Comparison of ENCODE assay signal across 25 mouse cellular contexts in genomic region chr15:80693492-80693891, GRCm38 (mm10). TPM values are rescaled to one million over a fixed set of nuclear protein-coding genes. Genes with fewer than 3 reads are reported as not detected.
DNase-seq lines count a peak whose midpoint lies in the region; ATAC-seq lines count a peak whose summit lies in the region.
"Had no signal": no experiment of that assay in that cellular context is flagged by ENCODE, and none has a peak within 500 bp of the region (broad histone marks: within the 10 kb centered on the region; RNA-seq: fewer than 3 reads in every experiment).

No protein-coding gene starts in this region.

- H3K4me2 ChIP-seq in forebrain, embryonic 12.5 days, result no peak overlapping the region
- H3K4me2 ChIP-seq in limb, embryonic 11.5 days (ENCODE audit: low read depth, severe bottlenecking), result no peak overlapping the region
- H3K4me2 ChIP-seq in hindbrain, embryonic 15.5 days, result no peak overlapping the region
- H3K4me2 ChIP-seq in midbrain, embryonic 16.5 days (ENCODE audit: low read length), result no peak overlapping the region
- H3K4me2 ChIP-seq: kidney, embryonic 15.5 days; liver, embryonic 11.5 days had no signal

- H3K27ac ChIP-seq in forebrain, embryonic 10.5 days, result peak overlapping the region; percentile 58; the same call in 1 of the 2 replicates
- no peak overlapping the region for H3K27ac ChIP-seq in forebrain, embryonic 12.5 days
- H3K27ac ChIP-seq in limb, embryonic 11.5 days (replicated peaks; ENCODE audit: low read depth, low read length), result no peak overlapping the region
- H3K27ac ChIP-seq in limb, embryonic 10.5 days, result no peak overlapping the region
- peak overlapping the region; percentile 6 for H3K27ac ChIP-seq in hindbrain, embryonic 15.5 days (replicated peaks)
- peak overlapping the region; percentile 71 for H3K27ac ChIP-seq in midbrain, embryonic 16.5 days (ENCODE audit: low read length)
- H3K27ac ChIP-seq: intestine, embryonic 15.5 days; kidney, embryonic 15.5 days; stomach, postnatal 0 days had no signal

- no peak overlapping the region; the same call in 1 of the 2 replicates for H3K9ac ChIP-seq in forebrain, embryonic 12.5 days
- no peak overlapping the region for H3K9ac ChIP-seq in limb, embryonic 11.5 days (ENCODE audit: low read length)
- no peak overlapping the region for H3K9ac ChIP-seq in hindbrain, embryonic 15.5 days
- no peak overlapping the region for H3K9ac ChIP-seq in midbrain, embryonic 16.5 days (ENCODE audit: low read depth, low read length)
- H3K9ac ChIP-seq: intestine, embryonic 15.5 days; kidney, embryonic 15.5 days had no signal

- no peak for ATAC-seq in forebrain, embryonic 12.5 days (ENCODE audit: low FRiP score)
- no peak for ATAC-seq in limb, embryonic 11.5 days (ENCODE audit: insufficient number of reproducible peaks, low FRiP score, low TSS enrichment, low read depth)
- peak; percentile 43; the same call in 1 of the 2 replicates for ATAC-seq in hindbrain, embryonic 15.5 days (ENCODE audit: low FRiP score, low read depth)
- ATAC-seq in midbrain, embryonic 16.5 days, result 0 out of 2 replicates have a peak, but pooled peaks have one; percentile 27
- ATAC-seq in megakaryocyte-erythroid progenitor cell, adult 5-6 weeks (replicated peaks; ENCODE audit: low FRiP score, low TSS enrichment, poor library complexity, severe bottlenecking), result no peak
- ATAC-seq: activated CD4-positive, CD25-positive, alpha-beta regulatory T cell, adult 4 months; CD4-positive, CD25-positive, alpha-beta regulatory T cell, adult 4 months; intestine, embryonic 15.5 days had no signal

- no peaks in the 10 kb centered on the region for H3K9me3 ChIP-seq in forebrain, embryonic 10.5 days
- no peaks in the 10 kb centered on the region for H3K9me3 ChIP-seq in forebrain, embryonic 12.5 days
- no peaks in the 10 kb centered on the region for H3K9me3 ChIP-seq in limb, embryonic 11.5 days (ENCODE audit: control insufficient read depth, low read length)
- H3K9me3 ChIP-seq in limb, embryonic 10.5 days (replicated peaks), result no peaks in the 10 kb centered on the region
- no peaks in the 10 kb centered on the region for H3K9me3 ChIP-seq in hindbrain, embryonic 15.5 days
- H3K9me3 ChIP-seq in midbrain, embryonic 16.5 days (replicated peaks; ENCODE audit: control insufficient read depth, low read length, poor library complexity, severe bottlenecking), result no peaks in the 10 kb centered on the region
- H3K9me3 ChIP-seq: intestine, embryonic 15.5 days; kidney, embryonic 15.5 days had no signal

- 0 out of 2 replicates have a peak, but pooled peaks cover 8% of the 10 kb centered on the region for H3K27me3 ChIP-seq in forebrain, embryonic 10.5 days (ENCODE audit: poor library complexity, severe bottlenecking)
- peaks cover 29% of the 10 kb centered on the region for H3K27me3 ChIP-seq in forebrain, embryonic 12.5 days
- H3K27me3 ChIP-seq in limb, embryonic 11.5 days (ENCODE audit: control insufficient read depth, insufficient read depth, low read length), result no peaks in the 10 kb centered on the region
- peaks cover 24% of the 10 kb centered on the region for H3K27me3 ChIP-seq in limb, embryonic 10.5 days (ENCODE audit: low read depth, poor library complexity, severe bottlenecking)
- H3K27me3 ChIP-seq in hindbrain, embryonic 15.5 days, result no peaks in the 10 kb centered on the region
- H3K27me3 ChIP-seq in midbrain, embryonic 16.5 days (ENCODE audit: control insufficient read depth, insufficient read depth, low read depth, low read length), result no peaks in the 10 kb centered on the region
- H3K27me3 ChIP-seq: intestine, embryonic 15.5 days had no signal

- DNase-seq in forebrain, embryonic 10.5 days (ENCODE audit: extremely low spot score, low spot score), result no peak
- peak; percentile 42 for DNase-seq in limb, embryonic 11.5 days (ENCODE audit: low spot score)
- no peak for DNase-seq in limb, embryonic 10.5 days (ENCODE audit: low spot score)
- no peak for DNase-seq in kidney, adult 11 months
- DNase-seq: adrenal gland, postnatal 25 days; cerebellum, adult 11-12 months; cerebellum, postnatal 25 days; embryo, embryonic 11 days; gastrocnemius, postnatal 10 days; heart, adult 11 months; heart, postnatal 36 days; kidney, postnatal 4 days; lung, adult 18-20 months; lung, postnatal 14 days; right cerebral cortex, adult 18-20 months had no signal

- 23% methylated on average over 3 of the region's 3 CpGs for WGBS in forebrain, embryonic 10.5 days
- 22% methylated on average over 3 of the region's 3 CpGs for WGBS in forebrain, embryonic 12.5 days
- WGBS in limb, embryonic 11.5 days, result 64% methylated on average over 3 of the region's 3 CpGs
- 51% methylated on average over 3 of the region's 3 CpGs for WGBS in limb, embryonic 10.5 days
- whole genome bisulfite sequencing in hindbrain, embryonic 15.5 days, result 22% methylated on average over 3 of the region's 3 CpGs
- 15% methylated on average over 3 of the region's 3 CpGs for WGBS in midbrain, embryonic 16.5 days

- H3K36me3 ChIP-seq in forebrain, embryonic 10.5 days (replicated peaks), result no peaks in the 10 kb centered on the region
- H3K36me3 ChIP-seq in forebrain, embryonic 12.5 days (replicated peaks), result no peaks in the 10 kb centered on the region
- no peaks in the 10 kb centered on the region for H3K36me3 ChIP-seq in limb, embryonic 11.5 days (ENCODE audit: control insufficient read depth, insufficient read depth, low read length)
- H3K36me3 ChIP-seq in limb, embryonic 10.5 days, result no peaks in the 10 kb centered on the region
- no peaks in the 10 kb centered on the region for H3K36me3 ChIP-seq in hindbrain, embryonic 15.5 days
- no peaks in the 10 kb centered on the region for H3K36me3 ChIP-seq in midbrain, embryonic 16.5 days (ENCODE audit: control insufficient read depth, insufficient read depth, low read length)
- H3K36me3 ChIP-seq: intestine, embryonic 15.5 days; kidney, embryonic 15.5 days had no signal

- H3K4me3 ChIP-seq in forebrain, embryonic 10.5 days, result no peak overlapping the region
- no peak overlapping the region for H3K4me3 ChIP-seq in forebrain, embryonic 12.5 days (replicated peaks)
- no peak overlapping the region for H3K4me3 ChIP-seq in limb, embryonic 11.5 days (ENCODE audit: low read depth, low read length)
- no peak overlapping the region for H3K4me3 ChIP-seq in limb, embryonic 10.5 days
- no peak overlapping the region for H3K4me3 ChIP-seq in hindbrain, embryonic 15.5 days
- H3K4me3 ChIP-seq in midbrain, embryonic 16.5 days (ENCODE audit: low read depth, low read length), result no peak overlapping the region
- H3K4me3 ChIP-seq: intestine, embryonic 15.5 days; kidney, embryonic 15.5 days had no signal

- peaks cover 28% of the 10 kb centered on the region for H3K4me1 ChIP-seq in forebrain, embryonic 10.5 days
- H3K4me1 ChIP-seq in forebrain, embryonic 12.5 days, result peaks cover 27% of the 10 kb centered on the region
- peaks cover 6% of the 10 kb centered on the region for H3K4me1 ChIP-seq in limb, embryonic 11.5 days (ENCODE audit: control insufficient read depth, insufficient read depth, low read length)
- peaks cover 27% of the 10 kb centered on the region for H3K4me1 ChIP-seq in limb, embryonic 10.5 days
- peaks cover 24% of the 10 kb centered on the region for H3K4me1 ChIP-seq in hindbrain, embryonic 15.5 days (replicated peaks)
- H3K4me1 ChIP-seq in midbrain, embryonic 16.5 days (ENCODE audit: control insufficient read depth, insufficient read depth, low read length), result peaks cover 15% of the 10 kb centered on the region
- H3K4me1 ChIP-seq: intestine, embryonic 15.5 days had no signal

RNA-seq across cellular contexts. Expression of gene Tnrc6b, which starts 17.6 kb away (rescaled TPM):
- 40.5 and 43.4 TPM in 2 replicates for polyA plus RNA-seq in forebrain, embryonic 10.5 days (2016; fragmentation: Nextera tagmentation; extraction: Ambion mirVana)
- polyA plus RNA-seq in forebrain, embryonic 12.5 days (2016; fragmentation: Nextera tagmentation; extraction: Ambion mirVana), result 54.3 and 62.5 TPM in 2 replicates
- 15.4 and 20.1 TPM in 2 replicates for polyA plus RNA-seq in limb, embryonic 11.5 days (2014; fragmentation: Nextera tagmentation; extraction: Ambion mirVana)
- 31.0 and 40.1 TPM in 2 replicates for polyA plus RNA-seq in limb, embryonic 10.5 days (2016; fragmentation: Nextera tagmentation; extraction: Ambion mirVana)
- 31.7 and 37.6 TPM in 2 replicates for polyA plus RNA-seq in hindbrain, embryonic 15.5 days (2015; fragmentation: Nextera tagmentation; extraction: Ambion mirVana)
- polyA plus RNA-seq in midbrain, embryonic 16.5 days (2015; fragmentation: Nextera tagmentation; extraction: Ambion mirVana), result 33.5 and 44.0 TPM in 2 replicates
- total RNA-seq in megakaryocyte-erythroid progenitor cell, adult 5-6 weeks (2014; fragmentation: Nextera tagmentation), result 79.3 and 89.0 TPM in 2 replicates
- total RNA-seq in megakaryocyte-erythroid progenitor cell, adult 5-6 weeks (2017), result 40.3 and 48.5 TPM in 2 replicates

RNA-seq across cellular contexts. Expression of gene Fam83f, which starts 21.8 kb away (rescaled TPM):
- polyA plus RNA-seq in forebrain, embryonic 10.5 days (2016; fragmentation: Nextera tagmentation; extraction: Ambion mirVana), result 0.37 and 0.68 TPM in 2 replicates
- 0.47 and 0.54 TPM in 2 replicates for polyA plus RNA-seq in forebrain, embryonic 12.5 days (2016; fragmentation: Nextera tagmentation; extraction: Ambion mirVana)
- polyA plus RNA-seq in limb, embryonic 11.5 days (2014; fragmentation: Nextera tagmentation; extraction: Ambion mirVana), result 0.38 and 0.60 TPM in 2 replicates
- 0.98 and 1.2 TPM in 2 replicates for polyA plus RNA-seq in limb, embryonic 10.5 days (2016; fragmentation: Nextera tagmentation; extraction: Ambion mirVana)
- 0.09 and 0.35 TPM in 2 replicates for polyA plus RNA-seq in hindbrain, embryonic 15.5 days (2015; fragmentation: Nextera tagmentation; extraction: Ambion mirVana)
- polyA plus RNA-seq in midbrain, embryonic 16.5 days (2015; fragmentation: Nextera tagmentation; extraction: Ambion mirVana), result 0.34 and 0.39 TPM in 2 replicates
- total RNA-seq in megakaryocyte-erythroid progenitor cell, adult 5-6 weeks (2014; fragmentation: Nextera tagmentation), result not detected in 2 replicates
- not detected in 2 replicates for total RNA-seq in megakaryocyte-erythroid progenitor cell, adult 5-6 weeks (2017)
- polyA plus RNA-seq: activated CD4-positive, CD25-positive, alpha-beta regulatory T cell, adult 4 months had no signal

Comparison
In these comparisons a context has a peak if more than half of its experiments do, and no peak if none do; other contexts are left out.
1. H3K27ac ChIP-seq: peak in forebrain, embryonic 10.5 days (single experiment), hindbrain, embryonic 15.5 days (single experiment) and midbrain, embryonic 16.5 days (single experiment); none in forebrain, embryonic 12.5 days (single experiment), limb, embryonic 11.5 days (single experiment) and limb, embryonic 10.5 days (single experiment).
2. ATAC-seq: peak in hindbrain, embryonic 15.5 days (single experiment) and midbrain, embryonic 16.5 days (single experiment); none in forebrain, embryonic 12.5 days (single experiment), limb, embryonic 11.5 days (single experiment) and megakaryocyte-erythroid progenitor cell, adult 5-6 weeks (single experiment).